Mouse (Mus musculus): Measurements from ENCODE around the gene Ptar1.

DNA sequence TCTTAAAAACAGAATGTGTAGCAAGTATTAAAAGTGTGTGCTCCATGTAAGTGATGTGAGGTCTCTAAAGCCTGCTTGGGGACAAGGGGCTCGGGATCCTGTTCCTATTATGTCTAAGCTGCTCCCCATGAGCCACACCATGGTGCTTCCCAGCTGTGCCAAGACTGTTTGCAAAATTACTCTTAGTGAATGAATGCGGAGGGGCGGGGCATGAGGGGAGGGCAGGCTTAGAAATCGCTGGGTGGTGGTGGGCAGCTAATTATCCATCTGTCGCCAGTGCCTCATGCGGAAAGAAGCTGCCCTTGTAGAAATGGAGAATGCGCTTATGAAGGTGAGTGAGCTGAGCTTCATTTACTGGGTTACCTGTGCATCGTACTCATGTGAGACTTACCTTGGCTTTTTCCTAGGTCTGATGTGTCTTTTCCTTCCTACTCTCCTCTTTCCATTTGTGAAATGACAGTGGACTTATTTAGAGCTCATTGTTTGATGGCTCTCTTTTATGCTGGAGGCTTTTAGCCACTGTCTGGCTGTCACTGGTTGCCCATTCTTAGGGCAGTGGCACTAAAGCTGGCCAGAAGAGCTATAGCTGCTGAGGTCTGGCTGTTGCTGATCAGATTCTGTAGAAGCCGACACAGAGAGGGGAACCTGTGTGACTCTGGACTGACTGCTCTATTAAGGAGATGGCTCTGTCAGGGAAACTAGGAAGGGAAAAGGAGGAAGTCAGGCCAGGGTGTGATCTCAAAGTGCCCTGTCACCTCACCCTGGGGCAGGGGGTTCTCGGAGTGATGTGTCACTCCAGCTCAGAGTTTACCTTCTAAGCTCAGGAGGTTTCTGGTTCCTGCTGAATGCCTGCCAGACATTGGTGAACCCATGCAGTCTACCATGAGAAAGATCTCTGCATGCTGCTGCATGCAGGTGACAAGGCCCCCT is 83.5 kb downstream of the Ptar1 start:
- no peak for TF ChIP-seq CTCF (IDR thresholded peaks at IDR 0.05; ENCODE audit: extremely low read depth, insufficient read depth, low read length)
- no peak for TF ChIP-seq POLR2A (IDR thresholded peaks at IDR 0.05; ENCODE audit: extremely low read depth, insufficient read depth, low read length)

All from cortical plate, adult 2 months (tissue).